Mouse (Mus musculus): ENCODE results near the gene Usp3. TPM values are rescaled to one million over a fixed set of nuclear protein-coding genes. Genes with fewer than 3 reads are reported as not detected.

Gene Usp3
- polyA plus RNA-seq, 1 experiment from 2014 or later, result 106 TPM

DNA sequence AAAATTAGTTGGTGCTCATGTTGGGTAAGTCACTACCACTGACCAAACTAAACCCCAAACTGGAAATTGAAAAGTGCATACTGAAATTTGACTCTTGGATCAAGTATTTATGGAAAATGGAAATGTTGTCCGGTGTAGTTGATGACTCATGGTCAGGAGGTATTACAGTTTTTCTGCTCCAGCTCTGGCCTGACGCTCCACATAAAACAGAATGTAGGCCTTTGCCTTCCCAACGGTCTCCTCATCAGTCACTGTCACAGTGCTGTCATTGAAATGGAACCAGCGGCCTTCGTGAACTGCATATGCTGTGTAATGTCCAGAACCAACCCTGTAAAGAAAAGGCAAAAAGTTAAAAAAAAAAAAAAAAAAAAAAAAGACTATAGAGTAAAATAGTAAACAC, 74.7 kb downstream of the Usp3 start:
- no peaks in the 10 kb centered on the region for H3K27me3 ChIP-seq (ENCODE audit: control insufficient read depth, insufficient read depth, low read length)
- 88% methylated on average over 5 of the region's 5 CpGs for WGBS
- H3K9me3 ChIP-seq (ENCODE audit: control insufficient read depth, low read length), result no peaks in the 10 kb centered on the region
- ATAC-seq (ENCODE audit: insufficient read depth, low FRiP score, low TSS enrichment) (no peak), DNase-seq (ENCODE audit: low spot score) (no peak)
- H3K4me1 ChIP-seq (ENCODE audit: control insufficient read depth, insufficient read depth, low read length), result no peaks in the 10 kb centered on the region
- H3K4me2 ChIP-seq (ENCODE audit: low read depth), result no peak overlapping the region
- H3K36me3 ChIP-seq (ENCODE audit: control insufficient read depth, insufficient read depth, low read length), result peaks cover 11% of the 10 kb centered on the region
- H3K27ac ChIP-seq (ENCODE audit: low read depth, low read length), result no peak overlapping the region
- H3K9ac ChIP-seq (ENCODE audit: low read length), result no peak overlapping the region
- no peak overlapping the region for H3K4me3 ChIP-seq (ENCODE audit: low read depth, low read length)

DNA sequence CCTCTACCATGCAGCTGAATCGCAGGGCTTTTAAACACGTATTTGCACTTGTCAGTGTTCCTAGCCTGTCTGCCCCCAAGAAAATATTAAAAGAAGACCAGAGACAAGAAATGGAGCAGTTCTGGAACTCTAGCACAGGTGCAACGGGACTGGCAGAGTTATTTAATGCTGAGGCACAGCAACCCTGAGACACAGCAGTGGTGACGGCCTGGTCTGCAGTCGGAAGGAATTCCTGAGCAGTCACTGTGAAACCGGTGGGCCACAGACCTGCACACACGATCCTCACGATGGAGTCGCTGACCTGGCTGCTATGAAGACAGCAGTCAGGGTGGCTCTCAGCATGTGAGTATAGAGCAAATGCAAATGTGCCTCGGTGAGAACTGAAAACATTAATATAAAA, 75.2 kb downstream of the Usp3 start:
- DNase-seq (ENCODE audit: low spot score) (no peak), ATAC-seq (ENCODE audit: insufficient read depth, low FRiP score, low TSS enrichment) (no peak)
- no peak overlapping the region for H3K27ac ChIP-seq (ENCODE audit: low read depth, low read length)
- no peak overlapping the region for H3K9ac ChIP-seq (ENCODE audit: low read length)
- 92% methylated on average over 10 of the region's 10 CpGs for whole genome bisulfite sequencing
- H3K36me3 ChIP-seq (ENCODE audit: control insufficient read depth, insufficient read depth, low read length), result peaks cover 11% of the 10 kb centered on the region
- no peak overlapping the region for H3K4me3 ChIP-seq (ENCODE audit: low read depth, low read length)
- no peaks in the 10 kb centered on the region for H3K27me3 ChIP-seq (ENCODE audit: control insufficient read depth, insufficient read depth, low read length)
- no peaks in the 10 kb centered on the region for H3K9me3 ChIP-seq (ENCODE audit: control insufficient read depth, low read length)
- H3K4me1 ChIP-seq (ENCODE audit: control insufficient read depth, insufficient read depth, low read length), result no peaks in the 10 kb centered on the region
- no peak overlapping the region for H3K4me2 ChIP-seq (ENCODE audit: low read depth)

DNA sequence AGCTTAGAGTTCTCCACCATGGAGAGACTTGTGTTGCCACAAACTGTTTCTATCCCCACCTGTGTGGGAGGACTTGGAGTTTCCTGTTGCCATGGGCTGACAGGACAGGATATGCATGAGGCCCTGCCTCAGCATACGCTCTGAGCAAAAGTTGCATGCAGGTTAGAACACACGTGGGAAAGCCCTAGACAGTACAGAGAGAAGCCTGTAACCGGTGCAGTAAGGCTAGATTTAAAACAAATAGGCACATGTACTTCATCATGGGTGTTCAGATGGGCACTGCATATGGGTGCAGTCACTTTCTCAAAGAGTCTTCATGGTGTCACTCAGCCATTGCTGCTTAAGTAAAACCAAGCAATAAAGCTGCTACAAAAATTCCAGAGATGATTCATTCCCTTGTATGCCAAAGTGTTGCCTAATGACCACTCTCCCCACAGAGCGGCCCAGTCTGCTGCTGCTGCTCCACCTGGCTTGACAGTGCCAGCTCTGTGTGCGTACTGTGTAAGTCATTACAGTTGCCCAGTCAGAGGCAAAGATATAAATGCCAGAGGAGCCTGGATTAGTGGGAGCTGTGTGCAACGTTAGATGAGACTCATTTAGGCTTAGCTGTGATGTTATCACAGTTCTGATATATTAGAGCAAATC, 76.5 kb downstream of the Usp3 start:
- no peak for ATAC-seq (ENCODE audit: insufficient read depth, low FRiP score, low TSS enrichment)
- no peak overlapping the region for H3K27ac ChIP-seq (ENCODE audit: low read depth, low read length)
- peaks cover 11% of the 10 kb centered on the region for H3K36me3 ChIP-seq (ENCODE audit: control insufficient read depth, insufficient read depth, low read length)
- H3K4me3 ChIP-seq (ENCODE audit: low read depth, low read length), result no peak overlapping the region
- H3K9me3 ChIP-seq (ENCODE audit: control insufficient read depth, low read length), result no peaks in the 10 kb centered on the region
- H3K9ac ChIP-seq (ENCODE audit: low read length), result no peak overlapping the region
- H3K4me1 ChIP-seq (ENCODE audit: control insufficient read depth, insufficient read depth, low read length), result no peaks in the 10 kb centered on the region
- no peak for DNase-seq (ENCODE audit: low spot score)
- no peaks in the 10 kb centered on the region for H3K27me3 ChIP-seq (ENCODE audit: control insufficient read depth, insufficient read depth, low read length)
- H3K4me2 ChIP-seq (ENCODE audit: low read depth), result no peak overlapping the region
- 87% methylated on average over 6 of the region's 6 CpGs for WGBS

DNA sequence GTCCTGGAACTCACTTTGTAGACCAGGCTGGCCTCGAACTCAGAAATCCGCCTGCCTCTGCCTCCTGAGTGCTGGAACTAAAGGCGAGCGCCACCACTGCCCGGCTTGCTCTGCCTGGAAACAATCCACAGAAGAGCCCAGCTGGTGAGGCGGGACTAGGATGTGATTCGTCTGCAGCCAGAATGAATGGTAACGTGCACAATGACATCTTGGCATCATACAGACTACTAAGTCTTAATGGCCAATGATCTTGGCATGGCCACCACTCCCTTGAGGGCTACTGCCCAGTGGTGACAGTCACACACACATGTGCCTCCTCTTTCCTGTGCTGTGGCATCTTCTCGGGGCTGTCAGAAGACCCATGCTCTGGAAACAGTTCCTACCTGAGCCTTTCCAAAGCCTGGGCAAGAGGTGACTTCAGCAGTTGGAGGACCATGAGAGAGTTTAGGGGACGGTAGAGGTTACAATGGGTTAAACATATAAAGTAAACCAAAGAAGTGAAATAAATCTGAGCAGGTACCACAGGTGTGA, 77.2 kb downstream of the Usp3 start:
- Histone ChIP-seq H3K27ac (ENCODE audit: low read depth, low read length) (no peak overlapping the region), H3K36me3 (ENCODE audit: control insufficient read depth, insufficient read depth, low read length) (peaks cover 11% of the 10 kb centered on the region), H3K27me3 (ENCODE audit: control insufficient read depth, insufficient read depth, low read length) (no peaks in the 10 kb centered on the region), H3K9ac (ENCODE audit: low read length) (no peak overlapping the region), H3K4me1 (ENCODE audit: control insufficient read depth, insufficient read depth, low read length) (peaks cover 2% of the 10 kb centered on the region; the same call in 1 of the 2 replicates), H3K4me3 (ENCODE audit: low read depth, low read length) (no peak overlapping the region), H3K9me3 (ENCODE audit: control insufficient read depth, low read length) (no peaks in the 10 kb centered on the region), H3K4me2 (ENCODE audit: low read depth) (no peak overlapping the region)
- ATAC-seq (ENCODE audit: insufficient read depth, low FRiP score, low TSS enrichment), result no peak
- no peak for DNase-seq (ENCODE audit: low spot score)
- WGBS, result 91% methylated on average over 10 of the region's 10 CpGs

DNA sequence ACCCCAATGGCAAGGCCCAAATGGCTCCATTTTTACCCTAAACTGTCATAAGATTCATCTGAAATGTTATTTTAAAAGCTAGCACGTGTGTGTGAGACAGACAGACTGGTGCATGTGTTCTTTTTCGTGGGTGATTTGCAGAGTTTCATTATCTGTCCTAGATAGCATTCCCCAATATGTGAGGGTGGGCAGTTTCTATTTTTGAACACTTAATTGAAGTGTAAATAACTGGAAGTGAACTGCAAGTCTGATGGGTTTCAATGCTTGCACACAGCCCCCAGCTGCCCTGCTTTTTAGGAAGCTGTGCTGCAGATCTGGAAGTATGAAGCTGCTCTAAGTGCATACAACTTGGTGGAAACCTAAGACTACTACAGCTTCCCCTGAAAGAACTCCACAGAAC, 77.8 kb downstream of the Usp3 start:
- WGBS, result 91% methylated on average over 2 of the region's 2 CpGs
- no peak for ATAC-seq (ENCODE audit: insufficient read depth, low FRiP score, low TSS enrichment)
- Histone ChIP-seq H3K36me3 (ENCODE audit: control insufficient read depth, insufficient read depth, low read length) (peaks cover 11% of the 10 kb centered on the region), H3K9ac (ENCODE audit: low read length) (no peak overlapping the region), H3K27me3 (ENCODE audit: control insufficient read depth, insufficient read depth, low read length) (no peaks in the 10 kb centered on the region), H3K4me2 (ENCODE audit: low read depth) (no peak overlapping the region), H3K4me1 (ENCODE audit: control insufficient read depth, insufficient read depth, low read length) (peaks cover 4% of the 10 kb centered on the region; the same call in 1 of the 2 replicates), H3K4me3 (ENCODE audit: low read depth, low read length) (no peak overlapping the region), H3K27ac (ENCODE audit: low read depth, low read length) (no peak overlapping the region), H3K9me3 (ENCODE audit: control insufficient read depth, low read length) (no peaks in the 10 kb centered on the region)
- no peak for DNase-seq (ENCODE audit: low spot score)

DNA sequence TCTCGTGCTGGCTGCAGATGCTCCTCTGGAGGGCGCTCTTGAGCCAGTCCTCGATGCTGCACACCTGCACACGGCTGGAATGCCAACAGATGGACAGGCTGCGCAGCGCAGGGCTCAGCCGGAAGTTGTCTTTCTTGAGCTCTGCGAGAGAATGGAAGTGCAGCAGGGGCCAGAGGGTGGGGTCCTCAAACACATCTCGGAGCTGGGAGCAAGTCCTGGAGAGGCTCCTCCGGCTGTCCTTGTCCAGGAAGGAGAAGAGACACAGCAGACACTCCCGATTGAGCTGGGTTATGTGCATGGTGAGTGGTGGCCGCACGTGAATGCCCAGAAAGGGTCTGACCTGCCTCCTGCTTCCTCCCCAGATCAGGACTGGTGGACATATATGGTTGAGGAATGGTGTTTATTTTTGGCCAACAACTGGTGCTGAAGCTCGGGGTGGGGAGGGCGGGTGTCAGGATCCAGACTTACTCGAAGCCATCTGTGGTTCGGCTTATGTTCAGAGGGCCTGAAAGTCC, 78.6 kb downstream of the Usp3 start, which contains the start of gene Fbxl22:
Gene Fbxl22, minus strand, starts transcription at position 338 of the 515 bp plus-strand sequence.
- peaks cover 4% of the 10 kb centered on the region; the same call in 1 of the 2 replicates for H3K4me1 ChIP-seq (ENCODE audit: control insufficient read depth, insufficient read depth, low read length)
- peaks cover 8% of the 10 kb centered on the region for H3K36me3 ChIP-seq (ENCODE audit: control insufficient read depth, insufficient read depth, low read length)
- 76% methylated on average over 17 of the region's 17 CpGs for WGBS
- H3K27me3 ChIP-seq (ENCODE audit: control insufficient read depth, insufficient read depth, low read length), result no peaks in the 10 kb centered on the region
- no peak within 1 kb of the TSS for H3K4me2 ChIP-seq (ENCODE audit: low read depth)
- ATAC-seq (ENCODE audit: insufficient read depth, low FRiP score, low TSS enrichment) (no peak), DNase-seq (ENCODE audit: low spot score) (peak; percentile 32)
- no peak within 1 kb of the TSS for H3K4me3 ChIP-seq (ENCODE audit: low read depth, low read length)
- H3K9me3 ChIP-seq (ENCODE audit: control insufficient read depth, low read length), result no peaks in the 10 kb centered on the region
- H3K9ac ChIP-seq (ENCODE audit: low read length), result no peak within 1 kb of the TSS
- H3K27ac ChIP-seq (ENCODE audit: low read depth, low read length), result 0 out of 2 replicates have a peak within 1 kb of the TSS, but pooled peaks have one; percentile 8

DNA sequence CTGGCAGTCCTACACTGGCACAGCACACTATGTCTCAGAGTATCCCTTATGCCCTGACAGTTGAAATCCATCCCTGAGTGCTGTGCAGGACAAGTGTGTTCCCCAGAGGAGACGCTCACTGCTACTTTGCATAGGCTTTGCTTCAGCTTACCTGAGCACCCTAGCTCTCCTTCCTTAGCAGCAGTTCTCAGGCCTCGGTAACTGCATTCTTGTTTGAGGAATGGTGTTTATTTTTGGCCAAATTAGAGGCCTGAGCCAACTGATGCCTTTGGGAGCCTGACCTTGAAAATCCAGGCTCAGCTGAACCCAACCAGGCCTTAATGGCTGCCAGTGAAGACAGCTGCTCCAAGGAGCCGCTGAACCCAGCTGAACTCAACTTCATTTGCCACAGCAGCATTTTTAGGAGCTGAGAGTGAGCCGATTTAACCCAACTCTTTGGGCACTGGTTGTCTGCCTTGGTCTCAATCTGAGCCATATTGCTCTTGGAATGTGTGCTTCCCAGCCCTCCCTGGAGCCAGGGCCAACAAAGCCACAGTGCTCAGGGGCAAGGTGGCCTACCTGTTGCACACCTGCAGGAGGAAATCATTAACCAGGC, 79.2 kb downstream of the Usp3 start:
- no peak overlapping the region for H3K9ac ChIP-seq (ENCODE audit: low read length)

DNA sequence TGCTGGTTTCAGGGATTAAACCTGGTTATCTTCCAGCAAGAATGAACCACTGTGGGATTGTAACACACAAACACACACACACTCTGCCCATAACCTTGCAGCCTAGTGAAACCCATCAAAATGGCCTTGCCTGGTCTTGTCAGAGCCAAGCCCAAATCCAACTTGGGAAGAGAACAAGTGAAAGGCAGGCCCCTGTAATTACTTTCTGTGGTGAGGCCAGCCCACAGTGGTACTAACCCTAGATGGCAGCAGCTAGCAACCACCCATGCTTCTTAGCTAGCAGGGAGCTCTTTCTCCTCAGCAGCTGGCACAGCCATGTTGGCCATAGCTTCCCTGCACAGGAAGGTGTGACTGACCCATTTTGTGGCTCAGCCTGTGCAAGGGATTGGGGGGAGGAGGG, 79.8 kb downstream of the Usp3 start:
- Histone ChIP-seq H3K9ac (ENCODE audit: low read length) (no peak overlapping the region), H3K27me3 (ENCODE audit: control insufficient read depth, insufficient read depth, low read length) (no peaks in the 10 kb centered on the region), H3K4me3 (ENCODE audit: low read depth, low read length) (no peak overlapping the region), H3K4me1 (ENCODE audit: control insufficient read depth, insufficient read depth, low read length) (peaks cover 4% of the 10 kb centered on the region; the same call in 1 of the 2 replicates), H3K27ac (ENCODE audit: low read depth, low read length) (0 out of 2 replicates have a peak overlapping the region, but pooled peaks have one; percentile 8), H3K36me3 (ENCODE audit: control insufficient read depth, insufficient read depth, low read length) (peaks cover 10% of the 10 kb centered on the region), H3K4me2 (ENCODE audit: low read depth) (no peak overlapping the region), H3K9me3 (ENCODE audit: control insufficient read depth, low read length) (no peaks in the 10 kb centered on the region)
- ATAC-seq (ENCODE audit: insufficient read depth, low FRiP score, low TSS enrichment), result no peak
- no peak for DNase-seq (ENCODE audit: low spot score)

More for the DNA sequence above, 79.2 kb downstream of the Usp3 start:
- no peaks in the 10 kb centered on the region for H3K9me3 ChIP-seq (ENCODE audit: control insufficient read depth, low read length)
- no peaks in the 10 kb centered on the region for H3K27me3 ChIP-seq (ENCODE audit: control insufficient read depth, insufficient read depth, low read length)
- peaks cover 10% of the 10 kb centered on the region for H3K36me3 ChIP-seq (ENCODE audit: control insufficient read depth, insufficient read depth, low read length)
- peaks cover 4% of the 10 kb centered on the region; the same call in 1 of the 2 replicates for H3K4me1 ChIP-seq (ENCODE audit: control insufficient read depth, insufficient read depth, low read length)
- H3K27ac ChIP-seq (ENCODE audit: low read depth, low read length), result no peak overlapping the region
- 80% methylated on average over 4 of the region's 4 CpGs for WGBS
- H3K4me2 ChIP-seq (ENCODE audit: low read depth), result no peak overlapping the region
- DNase-seq (ENCODE audit: low spot score) (peak; percentile 12), ATAC-seq (ENCODE audit: insufficient read depth, low FRiP score, low TSS enrichment) (no peak)
- H3K4me3 ChIP-seq (ENCODE audit: low read depth, low read length), result no peak overlapping the region
